Mouse (Mus musculus) E14TG2a.4 (cell line): ENCODE results near the gene Gm10153.

ENCODE experiments used
- CTCF ChIP-seq: conservative IDR thresholded peaks from 2 replicates; pipeline ENCODE4 v1.5.1; 2014; ENCODE audit warnings: low read length
- NANOG ChIP-seq: IDR thresholded peaks from 2 replicates; pipeline ENCODE4 v1.6.1; 2014; ENCODE audit warnings: borderline replicate concordance, low read length, mixed read lengths

GRCm38 (mm10) chr7:142198748-142199147 lies 8.6 kb upstream of the Gm10153 start:
- TF ChIP-seq CTCF (no peak), NANOG (no peak)
